Mouse (Mus musculus) lung, embryonic 14.5 days (tissue): ENCODE data around the gene Syt3. TPM values are rescaled to one million over a fixed set of nuclear protein-coding genes. Genes with fewer than 3 reads are reported as not detected.

ENCODE experiments used
- ATAC-seq: fragments of 200-750 bp; cut with Nextera tagmentation; 2 replicates; pipeline ENCODE4 v1.8.0; 2017; ENCODE audit warnings: mild to moderate bottlenecking, moderate TSS enrichment, moderate library complexity; ENCODE audit not compliant: insufficient read depth
- DNase-seq: peaks from one replicate; pipeline ENCODE4 v3.0.0-alpha.2; 2015
- H3K27ac ChIP-seq: fragments of 300-500 bp; sonication (generic); 2 replicates; pipeline ENCODE4 v1.5.1; 2014; ENCODE audit warnings: low read depth, mild to moderate bottlenecking, moderate library complexity
- H3K27me3 ChIP-seq: fragments of 300-500 bp; sonication (generic); 2 replicates; pipeline ENCODE4 v1.6.1; 2014; ENCODE audit warnings: low read length, control low read depth; ENCODE audit not compliant: insufficient read depth
- H3K36me3 ChIP-seq: fragments of 300-500 bp; sonication (generic); 2 replicates; pipeline ENCODE4 v1.6.1; 2014; ENCODE audit warnings: control low read depth; ENCODE audit not compliant: insufficient read depth
- H3K4me1 ChIP-seq: fragments of 300-500 bp; sonication (generic); 2 replicates; pipeline ENCODE4 v1.6.1; 2014; ENCODE audit warnings: antibody characterized with exemption, control low read depth; ENCODE audit not compliant: insufficient read depth
- H3K4me2 ChIP-seq: fragments of 300-500 bp; sonication (generic); 2 replicates; pipeline ENCODE4 v1.6.1; 2014; ENCODE audit warnings: mild to moderate bottlenecking
- H3K4me3 ChIP-seq: fragments of 300-500 bp; sonication (generic); 2 replicates; pipeline ENCODE4 v1.5.1; 2014; ENCODE audit warnings: low read depth, low read length
- H3K9ac ChIP-seq: fragments of 300-500 bp; sonication (generic); 2 replicates; pipeline ENCODE4 v1.6.1; 2014
- H3K9me3 ChIP-seq: fragments of 300-500 bp; sonication (generic); 2 replicates; pipeline ENCODE4 v1.6.1; 2016; ENCODE audit warnings: low read depth, low read length, control low read depth
- CTCF ChIP-seq: IDR thresholded peaks from 2 replicates; pipeline ENCODE4 v1.5.1; 2016; ENCODE audit warnings: antibody characterized with exemption, low read depth
- WGBS: fragments of 180-500 bp; shearing (Covaris S2); extraction: QIAGEN DNeasy Blood & Tissue Kit; methylation state at CpG from one replicate; pipeline ENCODE4 v1.1.7; 2014; 5-methylcytosine and 5-hydroxymethylcytosine counted together
- polyA plus RNA-seq: library from polyadenylated mRNA; unstranded; fragments of >200 nt; fragmentation: Nextera tagmentation; extraction: Ambion mirVana; gene quantifications from 2 replicates; pipeline ENCODE4 v1.2.1, GENCODE M21; 2014

The Syt3 gene
- 2.0 and 2.9 TPM in 2 replicates for polyA plus RNA-seq

- peak; percentile 92 for ATAC-seq
- Histone ChIP-seq H3K9me3 (no peaks in the 10 kb centered on the region), H3K27me3 (peaks cover 22% of the 10 kb centered on the region; the same call in 1 of the 2 replicates), H3K9ac (peak within 1 kb of the TSS; percentile 44; the same call in 1 of the 2 replicates), H3K4me2 (peak within 1 kb of the TSS; percentile 93), H3K4me1 (no peaks in the 10 kb centered on the region; the same call in 1 of the 2 replicates), H3K36me3 (no peaks in the 10 kb centered on the region), H3K27ac (no peak within 1 kb of the TSS), H3K4me3 (peak within 1 kb of the TSS; percentile 51)
- under 1% methylated on average over 25 of the region's 33 CpGs for WGBS
- TF ChIP-seq CTCF: no peak
- peak; percentile 87 for DNase-seq
These were observed at the start of gene Syt3 for GRCm38 (mm10) chr7:44383980-44384715. Syt3 (plus strand) TSS chr7:44384102.

GRCm38 (mm10) chr7:44334139-44334538 lies 49.8 kb upstream of the Syt3 start:
- no peaks in the 10 kb centered on the region for H3K9me3 ChIP-seq
- WGBS: 49% methylated on average over 14 of the region's 14 CpGs
- ATAC-seq (no peak), DNase-seq (no peak)
- H3K4me1 ChIP-seq: no peaks in the 10 kb centered on the region
- H3K27me3 ChIP-seq: peaks cover 51% of the 10 kb centered on the region
- no peak for TF ChIP-seq CTCF
- H3K4me3 ChIP-seq: no peak overlapping the region
- H3K36me3 ChIP-seq: no peaks in the 10 kb centered on the region
- H3K4me2 ChIP-seq: no peak overlapping the region
- H3K9ac ChIP-seq: no peak overlapping the region
- no peak overlapping the region for H3K27ac ChIP-seq

GRCm38 (mm10) chr7:44335031-44335878 lies 48.6 kb upstream of the Syt3 start:
- Histone ChIP-seq H3K9ac (no peak overlapping the region), H3K27me3 (peaks cover 52% of the 10 kb centered on the region), H3K9me3 (no peaks in the 10 kb centered on the region), H3K4me3 (peak overlapping the region; percentile 33), H3K4me1 (no peaks in the 10 kb centered on the region), H3K27ac (no peak overlapping the region), H3K4me2 (peak overlapping the region; percentile 69), H3K36me3 (no peaks in the 10 kb centered on the region)
- WGBS: 4% methylated on average over 20 of the region's 40 CpGs
- no peak for TF ChIP-seq CTCF
- ATAC-seq (peak; percentile 50; the same call in 1 of the 2 replicates), DNase-seq (peak; percentile 82)

- no peaks in the 10 kb centered on the region for H3K9me3 ChIP-seq
- WGBS: 2% methylated on average over 54 of the region's 54 CpGs
- peaks cover 52% of the 10 kb centered on the region for H3K27me3 ChIP-seq
- no peak for TF ChIP-seq CTCF
- 0 out of 2 replicates have a peak, but pooled peaks have one; percentile 38 for ATAC-seq
- peak overlapping the region; percentile 33 for H3K4me3 ChIP-seq
- H3K27ac ChIP-seq: no peak overlapping the region
- no peaks in the 10 kb centered on the region for H3K36me3 ChIP-seq
- H3K9ac ChIP-seq: no peak overlapping the region
- no peaks in the 10 kb centered on the region for H3K4me1 ChIP-seq
- DNase-seq: no peak
- peak overlapping the region; percentile 69 for H3K4me2 ChIP-seq
These were observed 47.6 kb upstream of the Syt3 start for GRCm38 (mm10) chr7:44336046-44337021.

- Histone ChIP-seq H3K36me3 (no peaks in the 10 kb centered on the region), H3K4me2 (no peak overlapping the region), H3K9ac (no peak overlapping the region), H3K27ac (no peak overlapping the region), H3K4me1 (no peaks in the 10 kb centered on the region), H3K9me3 (no peaks in the 10 kb centered on the region), H3K27me3 (peaks cover 52% of the 10 kb centered on the region), H3K4me3 (no peak overlapping the region)
- ATAC-seq: no peak
- WGBS: 5% methylated on average over 32 of the region's 32 CpGs
- no peak for TF ChIP-seq CTCF
- no peak for DNase-seq
These were observed 46.6 kb upstream of the Syt3 start for GRCm38 (mm10) chr7:44337121-44337849.

- H3K27ac ChIP-seq: no peak overlapping the region
- H3K9ac ChIP-seq: no peak overlapping the region
- peaks cover 39% of the 10 kb centered on the region for H3K27me3 ChIP-seq
- H3K4me3 ChIP-seq: no peak overlapping the region
- H3K4me2 ChIP-seq: no peak overlapping the region
- no peak for ATAC-seq
- 58% methylated on average over 6 of the region's 6 CpGs for WGBS
- H3K9me3 ChIP-seq: no peaks in the 10 kb centered on the region
- no peak for DNase-seq
- H3K36me3 ChIP-seq: no peaks in the 10 kb centered on the region
- TF ChIP-seq CTCF: no peak
- no peaks in the 10 kb centered on the region for H3K4me1 ChIP-seq
These were observed 43.7 kb upstream of the Syt3 start for GRCm38 (mm10) chr7:44340226-44340625.
